Mouse (Mus musculus) midbrain, postnatal 0 days (tissue): ENCODE measurements around the gene Ankzf1. TPM values are rescaled to one million over a fixed set of nuclear protein-coding genes. Genes with fewer than 3 reads are reported as not detected.
A peak's percentile ranks its signal among the peaks of the same experiment; 100 is the strongest.

ENCODE experiments used
- ATAC-seq: fragments of 200-750 bp; cut with Nextera tagmentation; 2 replicates; pipeline ENCODE4 v1.8.0; 2017; ENCODE audit warnings: moderate number of reproducible peaks, mild to moderate bottlenecking, moderate TSS enrichment, moderate library complexity; ENCODE audit not compliant: low FRiP score
- DNase-seq: peaks from one replicate; pipeline ENCODE4 v3.0.0-alpha.2; 2015; ENCODE audit warnings: low spot score
- H3K27ac ChIP-seq: fragments of 300-500 bp; sonication (generic); 2 replicates; pipeline ENCODE4 v1.5.1; 2014; ENCODE audit warnings: low read depth, mild to moderate bottlenecking, low read length, mixed read lengths
- H3K27me3 ChIP-seq: fragments of 300-500 bp; sonication (generic); 2 replicates; pipeline ENCODE4 v1.6.1; 2014; ENCODE audit warnings: low read length, control low read depth, mixed read lengths; ENCODE audit not compliant: insufficient read depth
- H3K36me3 ChIP-seq: fragments of 300-500 bp; sonication (generic); 2 replicates; pipeline ENCODE4 v1.6.1; 2014; ENCODE audit warnings: low read length, control low read depth, mixed read lengths; ENCODE audit not compliant: insufficient read depth
- H3K4me1 ChIP-seq: fragments of 300-500 bp; sonication (generic); 2 replicates; pipeline ENCODE4 v1.6.1; 2014; ENCODE audit warnings: mild to moderate bottlenecking, control low read depth, antibody characterized with exemption, low read length, mixed read lengths; ENCODE audit not compliant: insufficient read depth
- H3K4me2 ChIP-seq: fragments of 300-500 bp; sonication (generic); 2 replicates; pipeline ENCODE4 v1.6.1; 2014; ENCODE audit warnings: low read depth, mild to moderate bottlenecking, low read length, mixed read lengths; ENCODE audit not compliant: poor library complexity, severe bottlenecking
- H3K4me3 ChIP-seq: fragments of 300-500 bp; sonication (generic); 2 replicates; pipeline ENCODE4 v1.5.1; 2014; ENCODE audit warnings: low read depth, mild to moderate bottlenecking, low read length, moderate library complexity
- H3K9ac ChIP-seq: fragments of 300-500 bp; sonication (generic); replicated peaks from 2 replicates; pipeline ENCODE4 v1.6.1; 2014; ENCODE audit warnings: mild to moderate bottlenecking, low read length, moderate library complexity, mixed read lengths; ENCODE audit not compliant: poor library complexity, severe bottlenecking
- H3K9me3 ChIP-seq: fragments of 300-500 bp; sonication (generic); 2 replicates; pipeline ENCODE4 v1.6.1; 2016; ENCODE audit warnings: low read length, control low read depth
- CTCF ChIP-seq: IDR thresholded peaks from 2 replicates; pipeline ENCODE4 v1.5.1; 2016; ENCODE audit warnings: antibody characterized with exemption, mild to moderate bottlenecking
- WGBS: fragments of 180-500 bp; shearing (Covaris S2); extraction: QIAGEN DNeasy Blood & Tissue Kit; methylation state at CpG from one replicate; pipeline ENCODE4 v1.1.7; 2014; 5-methylcytosine and 5-hydroxymethylcytosine counted together
- polyA plus RNA-seq: library from polyadenylated mRNA; unstranded; fragments of >200 nt; fragmentation: Nextera tagmentation; extraction: Ambion mirVana; gene quantifications from 2 replicates; pipeline ENCODE4 v1.2.1, GENCODE M21; 2015
- total RNA-seq: library from RNA; depleted of rRNA; stranded (reverse); fragments of >200 nt; gene quantifications from 2 replicates; pipeline ENCODE4 v1.2.3, GENCODE M21; 2014

Ankzf1 gene
- total and polyA plus RNA-seq, 2 experiments from 2014 or later = 15.7 to 20.1 TPM

GRCm38 (mm10) chr1:75155837-75156236, 36.1 kb upstream of the Ankzf1 start:
- Histone ChIP-seq H3K27ac (no peak overlapping the region), H3K9me3 (no peaks in the 10 kb centered on the region), H3K4me1 (no peaks in the 10 kb centered on the region), H3K4me2 (no peak overlapping the region), H3K27me3 (no peaks in the 10 kb centered on the region), H3K36me3 (no peaks in the 10 kb centered on the region), H3K4me3 (no peak overlapping the region), H3K9ac (no peak overlapping the region)
- 71% methylated on average over 3 of the region's 3 CpGs for WGBS
- ATAC-seq (no peak), DNase-seq (no peak)
- TF ChIP-seq CTCF = no peak

GRCm38 (mm10) chr1:75158990-75159389, 33.0 kb upstream of the Ankzf1 start:
- ATAC-seq = no peak
- Histone ChIP-seq H3K36me3 (no peaks in the 10 kb centered on the region), H3K4me3 (no peak overlapping the region), H3K9me3 (no peaks in the 10 kb centered on the region), H3K27ac (no peak overlapping the region), H3K27me3 (no peaks in the 10 kb centered on the region), H3K9ac (no peak overlapping the region), H3K4me1 (no peaks in the 10 kb centered on the region), H3K4me2 (no peak overlapping the region)
- TF ChIP-seq CTCF = no peak
- DNase-seq = no peak

- H3K9me3 ChIP-seq = no peaks in the 10 kb centered on the region
- no peak overlapping the region for H3K9ac ChIP-seq
- ATAC-seq (no peak), DNase-seq (no peak)
- no peak overlapping the region for H3K4me2 ChIP-seq
- no peaks in the 10 kb centered on the region for H3K27me3 ChIP-seq
- H3K36me3 ChIP-seq = no peaks in the 10 kb centered on the region
- H3K4me3 ChIP-seq = no peak overlapping the region
- H3K4me1 ChIP-seq = no peaks in the 10 kb centered on the region
- WGBS = 71% methylated on average over 5 of the region's 5 CpGs
- TF ChIP-seq CTCF = no peak
- H3K27ac ChIP-seq = no peak overlapping the region
Measured at GRCm38 (mm10) chr1:75159540-75160255, 32.3 kb upstream of the Ankzf1 start.

- 82% methylated on average over 4 of the region's 4 CpGs for WGBS
- no peaks in the 10 kb centered on the region for H3K36me3 ChIP-seq
- H3K9ac ChIP-seq = no peak overlapping the region
- no peak for TF ChIP-seq CTCF
- H3K9me3 ChIP-seq = no peaks in the 10 kb centered on the region
- no peak overlapping the region for H3K4me2 ChIP-seq
- no peaks in the 10 kb centered on the region for H3K27me3 ChIP-seq
- H3K4me1 ChIP-seq = no peaks in the 10 kb centered on the region
- no peak overlapping the region for H3K27ac ChIP-seq
- no peak for DNase-seq
- H3K4me3 ChIP-seq = no peak overlapping the region
- ATAC-seq = no peak
Measured at GRCm38 (mm10) chr1:75160256-75160617, 31.7 kb upstream of the Ankzf1 start.

GRCm38 (mm10) chr1:75168093-75168471, 23.9 kb upstream of the Ankzf1 start:
- Histone ChIP-seq H3K27me3 (no peaks in the 10 kb centered on the region), H3K4me3 (peak overlapping the region; percentile 78), H3K9ac (peak overlapping the region; percentile 66), H3K9me3 (no peaks in the 10 kb centered on the region), H3K27ac (peak overlapping the region; percentile 80; the same call in 1 of the 2 replicates), H3K4me1 (0 out of 2 replicates have a peak, but pooled peaks cover 2% of the 10 kb centered on the region), H3K4me2 (peak overlapping the region; percentile 58), H3K36me3 (peaks cover 23% of the 10 kb centered on the region)
- DNase-seq (no peak), ATAC-seq (peak; percentile 67)
- TF ChIP-seq CTCF = no peak
- WGBS = 7% methylated on average over 7 of the region's 7 CpGs
